Mouse (Mus musculus): Measurements from ENCODE around the gene Slc16a10.
"Not testable (repeated sequence)": the region's sequence is repeated elsewhere in the genome, so short reads cannot be mapped to it uniquely, and the experiment has no call there.

The Slc16a10 gene

GRCm38 (mm10) chr10:40026546-40026945 lies 115.5 kb downstream of the Slc16a10 start:
- no peak for DNase-seq (ENCODE audit: low spot score in 2 of 2)

DNA sequence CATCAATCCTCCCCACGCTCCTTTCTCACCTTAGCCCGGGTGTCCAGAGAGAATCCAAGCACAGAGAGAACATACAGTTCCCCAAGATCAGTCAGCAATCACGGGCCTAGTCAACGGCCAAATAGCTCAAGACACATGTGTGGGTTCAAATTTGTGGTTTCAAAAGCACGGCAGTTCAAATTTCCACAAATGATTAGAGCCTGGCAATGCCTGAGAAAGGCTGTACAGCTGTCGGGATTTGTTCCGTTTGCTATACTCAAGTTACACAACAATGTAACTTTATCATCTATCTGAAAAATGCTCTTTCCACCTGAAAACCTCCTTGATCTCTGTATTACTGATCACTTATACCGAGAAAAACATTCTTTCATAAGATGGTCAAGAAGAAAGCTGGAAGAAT lies 116.5 kb downstream of the Slc16a10 start:
- DNase-seq (ENCODE audit: low spot score in 2 of 2), result no peak

DNA sequence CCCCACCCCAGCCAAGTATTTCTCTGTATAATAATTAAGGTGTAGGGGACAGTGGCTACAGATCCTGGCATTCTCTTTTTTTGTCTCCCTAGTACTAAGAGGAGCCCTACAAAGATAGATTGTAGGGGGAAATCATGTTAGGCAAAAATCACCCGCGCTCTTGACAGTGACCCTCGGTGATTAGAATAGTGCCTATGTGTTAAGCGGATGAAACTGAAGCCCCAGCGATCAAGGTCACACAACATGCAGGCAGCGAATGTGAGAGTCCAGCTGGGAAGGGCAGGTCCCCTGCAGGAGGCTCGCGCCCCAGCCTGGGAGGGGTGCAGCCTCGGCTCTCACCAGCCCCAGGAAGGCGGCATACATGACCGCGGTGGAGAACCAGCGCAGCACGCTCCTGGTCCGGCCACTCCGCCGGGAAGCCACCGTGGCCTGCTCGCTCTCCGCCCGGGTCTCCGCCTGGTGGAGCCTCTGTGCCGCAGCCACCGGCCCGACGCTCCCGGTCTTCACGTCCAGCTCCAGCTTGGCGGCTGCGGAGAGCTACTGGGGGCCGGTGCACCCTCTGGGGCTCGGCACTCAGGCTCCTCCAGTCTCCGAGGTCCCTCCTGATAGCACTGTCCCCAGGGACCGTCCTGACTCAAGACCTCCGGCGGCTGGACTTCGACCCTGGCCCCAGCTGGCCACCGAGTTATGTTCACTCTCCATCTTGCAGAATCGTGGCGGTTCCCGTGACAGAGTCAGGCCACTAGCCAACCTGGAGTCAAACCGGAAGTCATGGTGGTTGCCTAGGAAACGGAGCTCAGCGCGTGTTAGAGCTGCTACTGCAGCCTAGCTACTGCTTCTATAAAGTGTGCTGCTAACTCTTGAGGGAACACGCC lies 117.3 kb downstream of the Slc16a10 start, which contains the start of gene Mfsd4b1:
TSS of gene Mfsd4b1 (minus strand) at position 715 of the 875 bp plus-strand sequence.
- DNase-seq (ENCODE audit: low spot score in 2 of 2), result peak; percentile 69 to 84

GRCm38 (mm10) chr10:40020401-40020800 lies 121.7 kb downstream of the Slc16a10 start:
- no peak for DNase-seq (ENCODE audit: low spot score in 2 of 2)

DNA sequence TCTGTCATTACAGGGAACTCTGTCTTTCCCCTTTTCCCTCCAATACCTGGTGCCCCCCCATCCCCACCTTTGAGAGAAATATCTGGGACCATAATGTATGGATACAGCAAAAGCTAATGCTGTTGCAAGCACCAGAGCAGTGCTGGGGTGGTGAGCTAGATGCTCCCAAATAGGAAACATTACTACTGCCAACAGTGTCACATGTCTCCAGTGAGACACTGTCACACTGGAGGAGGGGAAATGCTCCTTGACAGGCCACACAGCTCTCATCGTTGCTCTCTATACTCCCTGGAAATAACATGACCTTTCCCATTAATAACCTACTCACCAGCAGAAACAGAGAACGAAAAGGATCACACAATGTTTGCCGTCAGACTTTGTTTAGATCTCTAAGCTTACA lies 122.6 kb downstream of the Slc16a10 start:
- DNase-seq (ENCODE audit: low spot score in 2 of 2), result no peak

- DNase-seq (ENCODE audit: low spot score in 2 of 2), result no peak
These were observed 123.7 kb downstream of the Slc16a10 start for GRCm38 (mm10) chr10:40018261-40018860.

- DNase-seq (ENCODE audit: low spot score in 2 of 2), result no peak
These were observed 132.5 kb downstream of the Slc16a10 start for GRCm38 (mm10) chr10:40009591-40009990.

DNA sequence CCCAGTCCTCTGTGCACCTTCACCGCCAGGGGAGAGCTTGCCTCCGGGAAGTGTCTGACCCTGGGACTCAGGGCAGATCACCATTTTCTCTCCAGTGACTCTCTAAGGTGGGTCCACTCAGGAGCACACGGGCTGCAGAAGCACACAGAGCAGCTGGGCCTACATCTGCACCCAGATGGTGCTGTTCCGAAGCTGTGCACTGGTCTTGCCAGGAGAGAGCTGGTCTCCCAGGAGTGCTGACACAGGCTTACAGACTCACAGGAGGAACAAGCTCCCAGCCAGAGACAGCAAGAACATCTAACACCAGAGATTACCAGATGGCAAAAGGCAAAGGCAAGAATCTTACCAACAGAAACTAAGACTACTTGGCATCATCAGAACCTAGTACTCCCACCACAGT lies 133.2 kb downstream of the Slc16a10 start:
- not testable (repeated sequence) for DNase-seq (ENCODE audit: low spot score in 2 of 2)

- no peak for DNase-seq (ENCODE audit: low spot score in 2 of 2)
These were observed 134.1 kb downstream of the Slc16a10 start for GRCm38 (mm10) chr10:40007953-40008352.

DNA sequence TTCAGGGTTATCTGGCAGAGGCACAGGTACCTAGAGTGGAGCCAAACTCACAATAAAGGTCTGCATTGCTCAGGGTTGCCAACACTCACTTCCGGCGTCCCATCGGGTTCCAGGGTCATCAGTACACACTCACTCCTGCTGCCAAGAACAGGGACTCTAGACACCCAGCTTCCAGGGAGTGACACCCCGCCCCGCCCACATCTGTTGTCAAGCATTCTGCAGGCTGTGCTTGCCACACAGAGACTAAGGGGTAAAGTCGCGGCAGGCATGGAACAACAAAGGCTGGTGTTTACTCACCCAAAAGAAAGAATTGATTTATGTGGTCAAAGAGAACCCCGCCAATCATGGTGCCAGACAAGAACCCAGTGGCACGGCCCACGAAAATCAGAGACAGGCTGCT lies 135.1 kb downstream of the Slc16a10 start:
- DNase-seq (ENCODE audit: low spot score in 2 of 2), result no peak

GRCm38 (mm10) chr10:40000746-40001145 lies 141.3 kb downstream of the Slc16a10 start:
- DNase-seq (ENCODE audit: low spot score in 2 of 2), result no peak

DNA sequence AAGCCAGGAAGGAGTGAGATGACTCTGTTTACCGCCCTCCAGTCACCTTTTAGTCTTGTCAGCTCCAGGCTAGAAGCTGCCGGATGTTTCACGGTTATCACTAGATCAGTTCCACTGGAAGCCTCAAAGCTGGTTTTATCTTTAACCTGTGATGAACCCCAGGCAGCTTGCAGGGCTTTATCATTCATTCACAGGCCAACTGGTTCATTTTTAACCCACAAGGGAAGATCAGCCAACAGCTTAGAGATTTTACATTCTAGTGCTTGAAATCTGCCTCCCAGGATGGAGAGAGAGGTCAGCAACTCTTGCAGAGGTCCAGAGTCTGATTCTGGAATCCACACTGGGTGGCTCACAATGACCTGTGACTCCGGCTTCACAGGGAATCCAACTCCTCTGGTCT lies 150.9 kb downstream of the Slc16a10 start:
- DNase-seq (ENCODE audit: low spot score in 2 of 2), result peak; percentile 50 to 53

- no peak for DNase-seq (ENCODE audit: low spot score in 2 of 2)
These were observed 155.6 kb downstream of the Slc16a10 start, which contains the start of gene Mfsd4b5 for GRCm38 (mm10) chr10:39986466-39986865. TSS of gene Mfsd4b5 (minus strand) at chr10:39986646.
